Mouse (Mus musculus): Measurements from ENCODE around the gene Cenpe. TPM values are rescaled to one million over a fixed set of nuclear protein-coding genes. Genes with fewer than 3 reads are reported as not detected.
"Not testable (repeated sequence)": the region's sequence is repeated elsewhere in the genome, so short reads cannot be mapped to it uniquely, and the experiment has no call there.

The Cenpe gene
- 26.5 and 28.6 TPM in 2 replicates for polyA plus RNA-seq (2015; fragmentation: Nextera tagmentation; extraction: Ambion mirVana)

GRCm38 (mm10) chr3:135211805-135212657 lies at the start of gene Cenpe:
TSS of gene Cenpe (plus strand) at chr3:135212537.
- ATAC-seq (ENCODE audit: low read depth), result peak; percentile 96
- WGBS, result 3% methylated on average over 29 of the region's 29 CpGs
- Histone ChIP-seq H3K36me3 (ENCODE audit: control insufficient read depth, insufficient read depth, low read length) (peaks cover 10% of the 10 kb centered on the region), H3K9me3 (ENCODE audit: control insufficient read depth, low read length) (no peaks in the 10 kb centered on the region), H3K27me3 (ENCODE audit: control insufficient read depth, insufficient read depth, low read depth, low read length) (no peaks in the 10 kb centered on the region), H3K4me2 (ENCODE audit: low read depth, low read length) (peak within 1 kb of the TSS; percentile 71), H3K27ac (ENCODE audit: low read length) (peak within 1 kb of the TSS; percentile 82), H3K9ac (ENCODE audit: low read length) (peak within 1 kb of the TSS; percentile 72), H3K4me3 (ENCODE audit: low read length) (peak within 1 kb of the TSS; percentile 65), H3K4me1 (replicated peaks; ENCODE audit: control insufficient read depth, insufficient read depth, low read length) (peaks cover 10% of the 10 kb centered on the region)

- no peak for ATAC-seq (ENCODE audit: low read depth)
- H3K4me3 ChIP-seq (ENCODE audit: low read length), result no peak overlapping the region
- no peak overlapping the region for H3K4me2 ChIP-seq (ENCODE audit: low read depth, low read length)
- H3K4me1 ChIP-seq (replicated peaks; ENCODE audit: control insufficient read depth, insufficient read depth, low read length), result no peaks in the 10 kb centered on the region
- H3K9ac ChIP-seq (ENCODE audit: low read length), result no peak overlapping the region
- no peaks in the 10 kb centered on the region for H3K36me3 ChIP-seq (ENCODE audit: control insufficient read depth, insufficient read depth, low read length)
- H3K27ac ChIP-seq (ENCODE audit: low read length), result no peak overlapping the region
- H3K9me3 ChIP-seq (ENCODE audit: control insufficient read depth, low read length), result no peaks in the 10 kb centered on the region
- WGBS, result 39% methylated on average over 3 of the region's 3 CpGs
- H3K27me3 ChIP-seq (ENCODE audit: control insufficient read depth, insufficient read depth, low read depth, low read length), result no peaks in the 10 kb centered on the region
Observed at GRCm38 (mm10) chr3:135171898-135172446, 40.4 kb upstream of the Cenpe start.

GRCm38 (mm10) chr3:135191861-135192260 lies 20.5 kb upstream of the Cenpe start:
- H3K27ac ChIP-seq (ENCODE audit: low read length), result no peak overlapping the region
- ATAC-seq (ENCODE audit: low read depth), result no peak
- H3K4me1 ChIP-seq (replicated peaks; ENCODE audit: control insufficient read depth, insufficient read depth, low read length), result no peaks in the 10 kb centered on the region
- WGBS, result 60% methylated on average over 6 of the region's 6 CpGs
- no peaks in the 10 kb centered on the region for H3K27me3 ChIP-seq (ENCODE audit: control insufficient read depth, insufficient read depth, low read depth, low read length)
- H3K4me2 ChIP-seq (ENCODE audit: low read depth, low read length), result no peak overlapping the region
- no peaks in the 10 kb centered on the region for H3K9me3 ChIP-seq (ENCODE audit: control insufficient read depth, low read length)
- no peak overlapping the region for H3K4me3 ChIP-seq (ENCODE audit: low read length)
- no peaks in the 10 kb centered on the region for H3K36me3 ChIP-seq (ENCODE audit: control insufficient read depth, insufficient read depth, low read length)
- H3K9ac ChIP-seq (ENCODE audit: low read length), result no peak overlapping the region

GRCm38 (mm10) chr3:135198051-135198450 lies 14.3 kb upstream of the Cenpe start:
- not testable (repeated sequence) for H3K36me3 ChIP-seq (ENCODE audit: control insufficient read depth, insufficient read depth, low read length); H3K9me3 ChIP-seq (ENCODE audit: control insufficient read depth, low read length); H3K27ac ChIP-seq (ENCODE audit: low read length); H3K4me3 ChIP-seq (ENCODE audit: low read length); ATAC-seq (ENCODE audit: low read depth); H3K4me2 ChIP-seq (ENCODE audit: low read depth, low read length); H3K27me3 ChIP-seq (ENCODE audit: control insufficient read depth, insufficient read depth, low read depth, low read length); H3K9ac ChIP-seq (ENCODE audit: low read length); H3K4me1 ChIP-seq (replicated peaks; ENCODE audit: control insufficient read depth, insufficient read depth, low read length)
- 83% methylated on average over 2 of the region's 2 CpGs for WGBS

- ATAC-seq (ENCODE audit: low read depth), result no peak
- Histone ChIP-seq H3K9me3 (ENCODE audit: control insufficient read depth, low read length) (no peaks in the 10 kb centered on the region), H3K4me1 (replicated peaks; ENCODE audit: control insufficient read depth, insufficient read depth, low read length) (no peaks in the 10 kb centered on the region), H3K27ac (ENCODE audit: low read length) (no peak overlapping the region), H3K27me3 (ENCODE audit: control insufficient read depth, insufficient read depth, low read depth, low read length) (no peaks in the 10 kb centered on the region), H3K36me3 (ENCODE audit: control insufficient read depth, insufficient read depth, low read length) (no peaks in the 10 kb centered on the region), H3K4me2 (ENCODE audit: low read depth, low read length) (no peak overlapping the region), H3K4me3 (ENCODE audit: low read length) (no peak overlapping the region), H3K9ac (ENCODE audit: low read length) (no peak overlapping the region)
- 76% methylated on average over 17 of the region's 17 CpGs for WGBS
Observed at GRCm38 (mm10) chr3:135200409-135201303, 11.7 kb upstream of the Cenpe start.

GRCm38 (mm10) chr3:135206621-135207020 lies 5.7 kb upstream of the Cenpe start:
- Histone ChIP-seq H3K9me3 (ENCODE audit: control insufficient read depth, low read length) (no peaks in the 10 kb centered on the region), H3K4me3 (ENCODE audit: low read length) (no peak overlapping the region), H3K36me3 (ENCODE audit: control insufficient read depth, insufficient read depth, low read length) (no peaks in the 10 kb centered on the region), H3K27ac (ENCODE audit: low read length) (no peak overlapping the region), H3K4me1 (replicated peaks; ENCODE audit: control insufficient read depth, insufficient read depth, low read length) (no peaks in the 10 kb centered on the region), H3K4me2 (ENCODE audit: low read depth, low read length) (no peak overlapping the region), H3K9ac (ENCODE audit: low read length) (no peak overlapping the region), H3K27me3 (ENCODE audit: control insufficient read depth, insufficient read depth, low read depth, low read length) (no peaks in the 10 kb centered on the region)
- WGBS, result 40% methylated on average over 4 of the region's 4 CpGs
- no peak for ATAC-seq (ENCODE audit: low read depth)

- peak overlapping the region; percentile 4; the same call in 1 of the 2 replicates for H3K27ac ChIP-seq (ENCODE audit: low read length)
Observed at GRCm38 (mm10) chr3:135212658-135213350, 467 bp downstream of the Cenpe start.

GRCm38 (mm10) chr3:135232058-135232457 lies 19.7 kb downstream of the Cenpe start:
- ATAC-seq (ENCODE audit: low read depth), result no peak
- no peaks in the 10 kb centered on the region for H3K4me1 ChIP-seq (replicated peaks; ENCODE audit: control insufficient read depth, insufficient read depth, low read length)
- H3K27ac ChIP-seq (ENCODE audit: low read length), result no peak overlapping the region
- no peaks in the 10 kb centered on the region for H3K9me3 ChIP-seq (ENCODE audit: control insufficient read depth, low read length)
- WGBS, result 77% methylated on average over 3 of the region's 3 CpGs
- no peak overlapping the region for H3K9ac ChIP-seq (ENCODE audit: low read length)
- H3K4me3 ChIP-seq (ENCODE audit: low read length), result no peak overlapping the region
- H3K27me3 ChIP-seq (ENCODE audit: control insufficient read depth, insufficient read depth, low read depth, low read length), result no peaks in the 10 kb centered on the region
- peaks cover 52% of the 10 kb centered on the region for H3K36me3 ChIP-seq (ENCODE audit: control insufficient read depth, insufficient read depth, low read length)
- no peak overlapping the region for H3K4me2 ChIP-seq (ENCODE audit: low read depth, low read length)

More at GRCm38 (mm10) chr3:135212658-135213350, 467 bp downstream of the Cenpe start:
- H3K27me3 ChIP-seq (ENCODE audit: control insufficient read depth, insufficient read depth, low read depth, low read length), result no peaks in the 10 kb centered on the region
- H3K9ac ChIP-seq (ENCODE audit: low read length), result peak overlapping the region; percentile 72
- H3K9me3 ChIP-seq (ENCODE audit: control insufficient read depth, low read length), result no peaks in the 10 kb centered on the region
- whole genome bisulfite sequencing, result under 1% methylated on average over 26 of the region's 26 CpGs
- peak overlapping the region; percentile 68 for H3K4me2 ChIP-seq (ENCODE audit: low read depth, low read length)
- H3K36me3 ChIP-seq (ENCODE audit: control insufficient read depth, insufficient read depth, low read length), result peaks cover 14% of the 10 kb centered on the region
- H3K4me3 ChIP-seq (ENCODE audit: low read length), result peak overlapping the region; percentile 65
- peaks cover 10% of the 10 kb centered on the region for H3K4me1 ChIP-seq (replicated peaks; ENCODE audit: control insufficient read depth, insufficient read depth, low read length)
- 0 out of 2 replicates have a peak, but pooled peaks have one; percentile 31 for ATAC-seq (ENCODE audit: low read depth)

Measured in lung, embryonic 16.5 days (tissue).